Mouse (Mus musculus) embryonic facial prominence, embryonic 11.5 days (tissue): ENCODE measurements around the gene St14. TPM values are rescaled to one million over a fixed set of nuclear protein-coding genes. Genes with fewer than 3 reads are reported as not detected.
"Not testable (repeated sequence)": the region's sequence is repeated elsewhere in the genome, so short reads cannot be mapped to it uniquely, and the experiment has no call there.

ENCODE experiments used
- ATAC-seq: fragments of 200-750 bp; cut with Nextera tagmentation; replicated peaks from 2 replicates; pipeline ENCODE4 v1.8.0; 2017; ENCODE audit warnings: low read depth; ENCODE audit not compliant: insufficient number of reproducible peaks, low FRiP score, low TSS enrichment
- DNase-seq: peaks from one replicate; pipeline ENCODE4 v3.0.0-alpha.2; 2015; ENCODE audit warnings: low spot score
- H3K27ac ChIP-seq: fragments of 300-500 bp; sonication (generic); replicated peaks from 2 replicates; pipeline ENCODE4 v1.5.1; 2014; ENCODE audit warnings: mild to moderate bottlenecking, low read depth, low read length, control low read depth
- H3K27me3 ChIP-seq: fragments of 300-500 bp; sonication (generic); 2 replicates; pipeline ENCODE4 v1.6.1; 2014; ENCODE audit warnings: mild to moderate bottlenecking, low read length, moderate library complexity, mixed read lengths; ENCODE audit not compliant: control insufficient read depth, insufficient read depth
- H3K36me3 ChIP-seq: fragments of 300-500 bp; sonication (generic); replicated peaks from 2 replicates; pipeline ENCODE4 v1.6.1; 2014; ENCODE audit warnings: low read depth, mild to moderate bottlenecking, low read length, moderate library complexity, mixed read lengths; ENCODE audit not compliant: control insufficient read depth, insufficient read depth
- H3K4me1 ChIP-seq: fragments of 300-500 bp; sonication (generic); 2 replicates; pipeline ENCODE4 v1.6.1; 2014; ENCODE audit warnings: low read length, mixed read lengths; ENCODE audit not compliant: control insufficient read depth, insufficient read depth
- H3K4me2 ChIP-seq: fragments of 300-500 bp; sonication (generic); 2 replicates; pipeline ENCODE4 v1.6.1; 2014; ENCODE audit warnings: low read depth, mild to moderate bottlenecking, control low read depth, low read length, moderate library complexity
- H3K4me3 ChIP-seq: fragments of 300-500 bp; sonication (generic); 2 replicates; pipeline ENCODE4 v1.5.1; 2014; ENCODE audit warnings: low read depth, low read length, control low read depth
- H3K9ac ChIP-seq: fragments of 300-500 bp; sonication (generic); replicated peaks from 2 replicates; pipeline ENCODE4 v1.6.1; 2014; ENCODE audit warnings: mild to moderate bottlenecking, control low read depth, low read length
- H3K9me3 ChIP-seq: fragments of 300-500 bp; sonication (generic); replicated peaks from 2 replicates; pipeline ENCODE4 v1.6.1; 2016; ENCODE audit warnings: mild to moderate bottlenecking, low read length, inconsistent platforms, mixed read lengths; ENCODE audit not compliant: control insufficient read depth
- WGBS: fragments of 180-500 bp; shearing (Covaris S2); extraction: QIAGEN DNeasy Blood & Tissue Kit; methylation state at CpG from one replicate; pipeline ENCODE4 v1.1.7; 2014; 5-methylcytosine and 5-hydroxymethylcytosine counted together
- polyA plus RNA-seq: library from polyadenylated mRNA; unstranded; fragments of >200 nt; fragmentation: Nextera tagmentation; extraction: Ambion mirVana; gene quantifications from 2 replicates; pipeline ENCODE4 v1.2.1, GENCODE M21; 2014

Gene St14
- polyA plus RNA-seq, 1 experiment from 2014 or later = 6.4 TPM

DNA sequence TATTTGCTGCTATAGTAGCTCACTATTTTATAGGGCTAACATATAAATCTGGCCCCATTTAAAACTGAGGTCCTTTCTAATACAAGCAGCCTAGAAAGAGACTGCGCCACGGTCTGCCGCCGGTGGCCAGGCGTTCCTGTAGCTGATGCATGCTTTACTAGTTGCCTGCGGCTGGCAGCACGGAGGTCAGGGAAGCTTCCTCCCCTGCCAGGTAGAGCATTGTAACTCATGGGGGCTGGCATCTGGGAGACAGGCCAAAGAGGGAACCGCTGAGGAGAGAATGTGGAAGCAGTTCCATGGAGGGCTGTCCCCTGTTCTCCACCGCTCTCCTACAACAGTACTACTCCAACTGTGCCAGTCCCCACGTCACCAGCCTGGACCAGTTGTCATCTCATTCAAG, 56.8 kb downstream of the St14 start:
- ATAC-seq = no peak
- no peak for DNase-seq
- Histone ChIP-seq H3K27me3 (no peaks in the 10 kb centered on the region), H3K4me3 (no peak overlapping the region), H3K27ac (no peak overlapping the region), H3K9me3 (no peaks in the 10 kb centered on the region), H3K36me3 (no peaks in the 10 kb centered on the region), H3K9ac (no peak overlapping the region), H3K4me2 (no peak overlapping the region), H3K4me1 (no peaks in the 10 kb centered on the region)
- WGBS = 90% methylated on average over 10 of the region's 10 CpGs

DNA sequence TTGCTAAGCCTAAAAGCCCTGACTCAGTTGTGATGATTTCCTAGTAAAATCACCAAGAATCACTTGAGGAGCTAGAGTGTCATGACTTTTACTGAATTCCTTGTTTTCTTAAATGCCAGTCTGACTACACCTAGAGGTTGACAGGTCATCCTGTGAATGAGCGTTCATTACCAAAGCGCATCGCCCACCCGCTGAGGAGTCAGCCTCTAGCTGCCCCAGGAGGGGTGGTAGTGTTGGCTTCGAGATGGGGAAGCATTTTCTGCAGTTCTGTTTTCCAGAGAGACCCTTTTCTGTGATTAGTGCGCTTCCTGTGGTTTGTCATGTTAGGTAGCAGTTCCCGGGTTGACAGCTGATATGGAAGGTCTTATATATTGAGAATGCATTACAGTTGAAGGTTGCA, 57.9 kb downstream of the St14 start:
- Histone ChIP-seq H3K4me1 (no peaks in the 10 kb centered on the region), H3K4me3 (no peak overlapping the region), H3K36me3 (no peaks in the 10 kb centered on the region; the same call in 1 of the 2 replicates), H3K9me3 (no peaks in the 10 kb centered on the region), H3K4me2 (no peak overlapping the region), H3K27ac (no peak overlapping the region), H3K9ac (no peak overlapping the region), H3K27me3 (no peaks in the 10 kb centered on the region)
- ATAC-seq = no peak
- DNase-seq = no peak
- WGBS = 78% methylated on average over 7 of the region's 7 CpGs

DNA sequence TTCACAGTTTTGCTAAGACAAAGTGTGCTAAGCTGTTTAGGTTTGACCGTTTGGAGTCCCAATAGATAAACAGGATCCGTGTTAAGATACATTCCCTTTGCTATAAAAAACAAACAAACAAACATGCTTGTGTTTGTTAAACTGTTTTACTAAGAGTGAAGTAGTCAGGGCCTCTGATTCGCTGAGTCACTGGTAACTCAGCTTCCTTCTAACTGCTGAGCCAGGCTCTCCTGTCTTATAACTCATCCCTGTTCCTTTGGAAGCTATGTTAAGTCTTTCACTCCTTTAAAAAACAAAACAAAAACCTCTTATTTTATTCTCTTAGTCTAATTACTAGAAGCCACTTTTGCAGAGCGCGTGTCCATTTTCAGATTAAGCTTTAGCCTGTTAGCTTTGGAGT, 59.4 kb downstream of the St14 start:
- Histone ChIP-seq H3K9ac (no peak overlapping the region), H3K9me3 (no peaks in the 10 kb centered on the region), H3K27ac (no peak overlapping the region), H3K36me3 (no peaks in the 10 kb centered on the region; the same call in 1 of the 2 replicates), H3K27me3 (no peaks in the 10 kb centered on the region), H3K4me1 (no peaks in the 10 kb centered on the region), H3K4me3 (no peak overlapping the region), H3K4me2 (no peak overlapping the region)
- DNase-seq = no peak
- WGBS = 88% methylated on average over 5 of the region's 5 CpGs
- no peak for ATAC-seq

DNA sequence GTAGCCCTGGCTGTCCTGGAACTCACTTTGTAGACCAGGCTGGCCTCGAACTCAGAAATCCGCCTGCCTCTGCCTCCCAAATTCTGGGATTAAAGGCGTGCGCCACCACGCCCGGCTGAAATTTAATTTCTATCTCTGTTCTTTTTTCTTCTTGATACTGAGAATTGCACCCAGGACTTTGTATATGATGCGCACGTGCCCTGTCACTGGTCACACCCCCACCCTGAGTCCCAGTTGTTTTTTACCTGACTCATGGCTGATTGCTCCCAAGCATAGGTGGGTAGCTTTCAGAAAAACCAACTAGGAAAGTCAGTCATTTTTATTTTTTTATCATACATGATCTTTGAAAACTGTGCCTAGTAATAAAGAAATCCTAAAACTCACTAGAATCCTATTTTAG, 60.9 kb downstream of the St14 start:
- Histone ChIP-seq H3K9me3 (no peaks in the 10 kb centered on the region), H3K4me3 (no peak overlapping the region), H3K4me2 (no peak overlapping the region), H3K36me3 (no peaks in the 10 kb centered on the region; the same call in 1 of the 2 replicates), H3K27ac (no peak overlapping the region), H3K27me3 (no peaks in the 10 kb centered on the region), H3K4me1 (no peaks in the 10 kb centered on the region), H3K9ac (no peak overlapping the region)
- WGBS = 98% methylated on average over 8 of the region's 8 CpGs
- ATAC-seq (no peak), DNase-seq (no peak)

DNA sequence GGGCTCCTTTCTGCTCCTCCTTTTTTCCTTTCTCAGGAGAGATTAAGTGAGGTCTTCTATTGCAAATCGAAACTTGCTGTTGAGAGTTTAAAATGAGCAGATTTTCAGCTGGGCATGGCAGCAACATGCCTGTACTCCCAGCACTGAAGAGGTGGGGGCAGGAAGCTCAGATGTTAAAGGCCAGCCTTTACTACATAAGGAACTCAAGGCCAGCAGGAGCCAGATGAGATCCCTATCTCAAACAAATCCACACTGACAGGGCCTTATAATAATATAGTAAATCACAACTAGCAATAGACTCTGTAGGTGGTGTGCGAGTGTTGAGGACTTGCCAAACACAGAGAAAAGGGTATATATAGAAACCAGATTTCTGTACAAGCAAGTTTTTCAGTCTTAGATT, 72.9 kb downstream of the St14 start:
- ATAC-seq (no peak), DNase-seq (no peak)
- Histone ChIP-seq H3K27ac (no peak overlapping the region), H3K4me3 (no peak overlapping the region), H3K36me3 (no peaks in the 10 kb centered on the region), H3K27me3 (no peaks in the 10 kb centered on the region), H3K9me3 (no peaks in the 10 kb centered on the region), H3K9ac (no peak overlapping the region), H3K4me1 (no peaks in the 10 kb centered on the region), H3K4me2 (no peak overlapping the region)
- WGBS = 80% methylated on average over 2 of the region's 2 CpGs

DNA sequence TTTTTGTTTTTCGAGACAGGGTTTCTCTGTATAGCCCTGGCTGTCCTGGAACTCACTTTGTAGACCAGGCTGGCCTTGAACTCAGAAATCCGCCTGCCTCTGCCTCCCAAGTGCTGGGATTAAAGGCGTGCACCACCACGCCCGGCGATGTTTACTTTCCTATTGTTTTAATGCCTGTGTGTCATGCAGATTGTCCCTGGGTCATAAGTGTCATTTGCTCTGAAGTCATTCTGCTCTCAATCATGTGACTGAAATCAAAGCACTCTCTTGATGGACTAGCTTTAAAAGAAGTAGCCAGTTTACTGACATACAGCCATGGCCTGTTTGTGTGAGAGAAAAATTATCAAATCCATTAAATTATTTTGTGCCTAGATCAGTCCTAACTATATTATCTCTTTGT, 80.1 kb downstream of the St14 start:
- not testable (repeated sequence) for H3K9me3 ChIP-seq, H3K27ac ChIP-seq, H3K9ac ChIP-seq, H3K27me3 ChIP-seq, H3K36me3 ChIP-seq, DNase-seq, H3K4me2 ChIP-seq, ATAC-seq, H3K4me3 ChIP-seq, H3K4me1 ChIP-seq
- WGBS = 97% methylated on average over 6 of the region's 6 CpGs

DNA sequence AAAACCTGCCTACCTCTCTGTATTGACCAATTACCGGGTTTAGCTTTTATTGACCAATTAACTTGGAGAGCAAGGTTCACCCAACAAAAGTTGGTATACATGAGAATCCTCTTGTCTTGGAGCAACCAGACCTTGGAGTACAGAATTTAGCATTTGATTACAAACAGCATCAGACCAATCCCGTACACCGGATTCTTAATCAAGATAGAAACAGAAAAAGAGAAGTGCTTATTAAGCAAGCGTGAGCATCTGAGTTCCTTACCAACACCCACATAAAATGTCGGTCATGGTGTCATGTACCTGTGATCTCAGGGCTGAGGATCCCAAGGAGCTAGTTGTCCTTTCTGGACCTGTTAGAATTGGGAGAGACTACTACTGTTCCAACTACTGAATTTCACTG, 81.4 kb downstream of the St14 start:
- no peak overlapping the region for H3K4me3 ChIP-seq
- H3K27me3 ChIP-seq = no peaks in the 10 kb centered on the region
- H3K9ac ChIP-seq = no peak overlapping the region
- no peaks in the 10 kb centered on the region for H3K36me3 ChIP-seq
- WGBS = 92% methylated on average over 5 of the region's 5 CpGs
- no peaks in the 10 kb centered on the region for H3K9me3 ChIP-seq
- no peak for DNase-seq
- H3K27ac ChIP-seq = no peak overlapping the region
- no peak overlapping the region for H3K4me2 ChIP-seq
- no peak for ATAC-seq
- no peaks in the 10 kb centered on the region for H3K4me1 ChIP-seq
